Mouse (Mus musculus) lung, postnatal 0 days (tissue): ENCODE data around the gene Ggn. TPM values are rescaled to one million over a fixed set of nuclear protein-coding genes. Genes with fewer than 3 reads are reported as not detected.

ENCODE experiments used
- ATAC-seq: fragments of 200-750 bp; cut with Nextera tagmentation; 2 replicates; pipeline ENCODE4 v1.8.0; 2017; ENCODE audit warnings: moderate library complexity
- DNase-seq: peaks from one replicate; pipeline ENCODE4 v3.0.0-alpha.2; 2016; ENCODE audit warnings: low spot score
- H3K27ac ChIP-seq: fragments of 300-500 bp; sonication (generic); 2 replicates; pipeline ENCODE4 v1.5.1; 2014; ENCODE audit warnings: antibody characterized with exemption, mild to moderate bottlenecking, low read length, mixed read lengths
- H3K27me3 ChIP-seq: fragments of 300-500 bp; sonication (generic); replicated peaks from 2 replicates; pipeline ENCODE4 v1.6.1; 2014; ENCODE audit warnings: low read length, mixed read lengths; ENCODE audit not compliant: insufficient read depth
- H3K36me3 ChIP-seq: fragments of 300-500 bp; sonication (generic); 2 replicates; pipeline ENCODE4 v1.6.1; 2014; ENCODE audit warnings: low read length, mixed read lengths; ENCODE audit not compliant: insufficient read depth
- H3K4me1 ChIP-seq: fragments of 300-500 bp; sonication (generic); 2 replicates; pipeline ENCODE4 v1.6.1; 2014; ENCODE audit warnings: antibody characterized with exemption, low read depth, low read length, mixed read lengths; ENCODE audit not compliant: insufficient read depth
- H3K4me2 ChIP-seq: fragments of 300-500 bp; sonication (generic); replicated peaks from 2 replicates; pipeline ENCODE4 v1.6.1; 2014; ENCODE audit warnings: low read depth, mild to moderate bottlenecking, low read length, moderate library complexity, mixed read lengths
- H3K4me3 ChIP-seq: fragments of 300-500 bp; sonication (generic); 2 replicates; pipeline ENCODE4 v1.5.1; 2014; ENCODE audit warnings: low read depth, low read length
- H3K9ac ChIP-seq: fragments of 300-500 bp; sonication (generic); replicated peaks from 2 replicates; pipeline ENCODE4 v1.6.1; 2014; ENCODE audit warnings: low read depth, mild to moderate bottlenecking
- H3K9me3 ChIP-seq: fragments of 300-500 bp; sonication (generic); 2 replicates; pipeline ENCODE4 v1.6.1; 2016; ENCODE audit warnings: low read length, mixed read lengths
- CTCF ChIP-seq: IDR thresholded peaks from 2 replicates; pipeline ENCODE4 v1.5.1; 2016; ENCODE audit warnings: antibody characterized with exemption, mild to moderate bottlenecking
- EP300 ChIP-seq: IDR thresholded peaks from 2 replicates; pipeline ENCODE4 v1.6.1; 2016; ENCODE audit warnings: antibody characterized with exemption, mild to moderate bottlenecking, control low read depth
- WGBS: fragments of 180-500 bp; shearing (Covaris S2); extraction: QIAGEN DNeasy Blood & Tissue Kit; methylation state at CpG from one replicate; pipeline ENCODE4 v1.1.7; 2014; 5-methylcytosine and 5-hydroxymethylcytosine counted together
- polyA plus RNA-seq: library from polyadenylated mRNA; unstranded; fragments of >200 nt; fragmentation: Nextera tagmentation; extraction: Ambion mirVana; gene quantifications from 2 replicates; pipeline ENCODE4 v1.2.1, GENCODE M21; 2015

Gene Ggn
- polyA plus RNA-seq, 1 experiment from 2014 or later, result 0.44 TPM

DNA sequence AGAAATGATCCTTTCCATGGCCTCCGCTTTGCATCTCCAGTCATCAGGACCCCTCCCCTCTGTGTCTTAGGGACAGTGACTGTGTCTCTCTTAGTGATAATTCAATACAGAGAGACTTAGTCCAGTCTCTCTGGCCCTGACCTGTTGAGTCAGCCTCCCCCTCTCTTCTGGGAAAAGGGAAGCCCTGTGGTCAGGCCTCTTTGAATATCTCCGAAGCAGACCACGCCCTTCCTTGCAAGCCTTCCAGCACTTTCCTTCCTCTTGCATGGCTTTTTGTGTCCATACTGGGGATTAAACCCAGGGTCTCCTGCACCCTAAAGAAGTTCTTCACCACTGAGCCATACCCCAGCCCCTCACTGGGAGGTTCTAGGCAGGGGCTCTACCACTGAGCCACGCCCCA lies 26.0 kb upstream of the Ggn start:
- no peak overlapping the region for H3K4me3 ChIP-seq
- no peaks in the 10 kb centered on the region for H3K9me3 ChIP-seq
- ATAC-seq (no peak), DNase-seq (no peak)
- H3K9ac ChIP-seq, result no peak overlapping the region
- H3K36me3 ChIP-seq, result no peaks in the 10 kb centered on the region
- no peak overlapping the region for H3K4me2 ChIP-seq
- H3K27me3 ChIP-seq, result no peaks in the 10 kb centered on the region
- TF ChIP-seq EP300 (no peak), CTCF (no peak)
- H3K27ac ChIP-seq, result no peak overlapping the region
- 92% methylated on average over 4 of the region's 4 CpGs for WGBS
- no peaks in the 10 kb centered on the region for H3K4me1 ChIP-seq

GRCm38 (mm10) chr7:29146625-29147367 lies 23.2 kb upstream of the Ggn start:
- WGBS, result 80% methylated on average over 7 of the region's 7 CpGs
- no peak for DNase-seq
- Histone ChIP-seq H3K9me3 (no peaks in the 10 kb centered on the region), H3K9ac (no peak overlapping the region), H3K36me3 (no peaks in the 10 kb centered on the region), H3K27me3 (no peaks in the 10 kb centered on the region), H3K4me3 (no peak overlapping the region), H3K4me2 (no peak overlapping the region), H3K4me1 (no peaks in the 10 kb centered on the region), H3K27ac (no peak overlapping the region)
- ATAC-seq, result no peak
- TF ChIP-seq EP300 (no peak), CTCF (no peak)

- 90% methylated on average over 15 of the region's 15 CpGs for WGBS
- H3K4me3 ChIP-seq, result no peak overlapping the region
- no peak overlapping the region for H3K27ac ChIP-seq
- no peak overlapping the region for H3K9ac ChIP-seq
- no peaks in the 10 kb centered on the region for H3K9me3 ChIP-seq
- TF ChIP-seq EP300 (no peak), CTCF (no peak)
- H3K27me3 ChIP-seq, result no peaks in the 10 kb centered on the region
- no peak overlapping the region for H3K4me2 ChIP-seq
- H3K4me1 ChIP-seq, result no peaks in the 10 kb centered on the region
- DNase-seq (no peak), ATAC-seq (no peak)
- H3K36me3 ChIP-seq, result no peaks in the 10 kb centered on the region
Measured at GRCm38 (mm10) chr7:29148771-29149170, 21.2 kb upstream of the Ggn start.

- H3K27ac ChIP-seq, result no peak overlapping the region
- 57% methylated on average over 10 of the region's 10 CpGs for WGBS
- H3K9me3 ChIP-seq, result no peaks in the 10 kb centered on the region
- H3K27me3 ChIP-seq, result no peaks in the 10 kb centered on the region
- H3K4me3 ChIP-seq, result no peak overlapping the region
- TF ChIP-seq EP300 (no peak), CTCF (no peak)
- DNase-seq (no peak), ATAC-seq (no peak)
- no peak overlapping the region for H3K4me2 ChIP-seq
- no peaks in the 10 kb centered on the region for H3K36me3 ChIP-seq
- H3K4me1 ChIP-seq, result no peaks in the 10 kb centered on the region
- H3K9ac ChIP-seq, result no peak overlapping the region
Measured at GRCm38 (mm10) chr7:29151486-29151885, 18.5 kb upstream of the Ggn start.

DNA sequence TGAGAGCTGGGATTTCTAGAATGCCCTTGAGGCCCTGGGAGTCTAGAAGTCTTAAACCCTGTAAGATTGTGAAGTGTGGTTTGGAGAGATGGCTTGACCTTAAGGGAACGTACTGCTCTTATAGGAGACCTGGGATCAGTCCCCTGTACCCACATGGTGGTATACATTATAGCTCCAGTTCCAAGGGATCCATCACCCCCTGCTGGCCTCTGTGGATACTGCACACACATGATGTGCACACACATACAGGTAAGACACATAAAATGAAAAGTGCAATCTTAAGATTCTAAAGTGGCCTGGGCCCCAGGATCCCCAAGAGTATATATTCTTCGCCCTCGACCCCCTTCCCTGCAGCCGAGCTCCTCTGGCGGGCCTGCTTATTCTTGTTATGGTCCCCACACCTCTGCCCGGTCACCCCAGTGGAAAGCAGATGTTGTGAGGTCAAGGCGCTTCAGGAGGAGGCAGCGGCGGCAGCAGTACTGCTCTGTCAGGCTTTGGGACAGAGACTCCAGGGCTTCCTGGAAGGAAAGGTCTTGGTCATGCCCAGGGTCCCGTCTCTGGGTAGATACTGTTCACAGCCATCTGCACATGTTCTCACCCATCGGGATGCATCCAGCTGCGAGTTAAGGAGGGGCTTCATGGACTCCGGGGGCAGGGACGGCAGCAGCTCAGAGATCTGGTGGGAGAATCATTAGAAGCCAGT lies 15.8 kb upstream of the Ggn start:
- H3K36me3 ChIP-seq, result no peaks in the 10 kb centered on the region
- no peak overlapping the region for H3K9ac ChIP-seq
- no peaks in the 10 kb centered on the region for H3K9me3 ChIP-seq
- no peak for TF ChIP-seq EP300
- peak; percentile 38 for TF ChIP-seq CTCF
- DNase-seq (no peak), ATAC-seq (no peak)
- no peaks in the 10 kb centered on the region for H3K4me1 ChIP-seq
- no peak overlapping the region for H3K4me3 ChIP-seq
- H3K4me2 ChIP-seq, result no peak overlapping the region
- no peaks in the 10 kb centered on the region for H3K27me3 ChIP-seq
- no peak overlapping the region for H3K27ac ChIP-seq
- WGBS, result 92% methylated on average over 14 of the region's 14 CpGs

- peak; percentile 94 for ATAC-seq
Measured at GRCm38 (mm10) chr7:29155196-29155837, 14.7 kb upstream of the Ggn start.

More at GRCm38 (mm10) chr7:29155196-29155837, 14.7 kb upstream of the Ggn start:
- no peaks in the 10 kb centered on the region for H3K27me3 ChIP-seq
- H3K4me1 ChIP-seq, result no peaks in the 10 kb centered on the region
- peak overlapping the region; percentile 83 for H3K4me3 ChIP-seq
- peak overlapping the region; percentile 75 for H3K9ac ChIP-seq
- 8% methylated on average over 33 of the region's 37 CpGs for WGBS
- TF ChIP-seq EP300 (no peak), CTCF (peak; percentile 40)
- peak overlapping the region; percentile 93 for H3K27ac ChIP-seq
- H3K36me3 ChIP-seq, result no peaks in the 10 kb centered on the region
- peak overlapping the region; percentile 99 for H3K4me2 ChIP-seq
- peak; percentile 91 for DNase-seq
- H3K9me3 ChIP-seq, result no peaks in the 10 kb centered on the region
